Mouse (Mus musculus) retina, postnatal 7 days (tissue): ENCODE data around the gene Dlx6.

Experiments used
- DNase-seq: peaks from one replicate; pipeline ENCODE4 v3.0.0-alpha.2; 2012; ENCODE audit warnings: low read depth, low spot score

Gene Dlx6

DNA sequence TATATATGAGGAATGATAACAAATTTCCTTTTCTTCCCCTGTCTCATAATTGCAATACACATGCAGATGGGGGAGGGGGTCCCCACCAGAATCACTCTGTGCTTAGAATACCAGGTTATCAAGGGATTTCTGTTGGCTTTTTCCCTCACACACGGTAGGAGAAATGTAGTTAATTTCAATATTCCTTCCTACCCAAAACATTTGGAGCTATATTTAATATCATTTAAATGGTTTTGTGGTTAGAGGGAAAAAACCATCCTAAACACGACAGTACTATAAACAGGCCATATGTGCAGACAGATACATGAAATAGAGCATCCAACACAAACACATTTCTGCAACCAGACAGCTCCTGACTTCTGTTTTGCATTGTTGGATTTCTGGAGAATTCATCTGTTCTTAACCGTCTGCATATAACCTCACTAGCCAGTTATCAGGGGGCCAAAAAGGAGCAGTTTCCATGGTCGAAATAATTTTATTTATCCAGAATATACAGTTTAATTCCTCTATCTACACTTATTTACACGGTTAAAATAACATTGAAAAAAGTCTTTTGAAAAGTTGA, 14.3 kb downstream of the Dlx6 start:
- DNase-seq: no peak

DNA sequence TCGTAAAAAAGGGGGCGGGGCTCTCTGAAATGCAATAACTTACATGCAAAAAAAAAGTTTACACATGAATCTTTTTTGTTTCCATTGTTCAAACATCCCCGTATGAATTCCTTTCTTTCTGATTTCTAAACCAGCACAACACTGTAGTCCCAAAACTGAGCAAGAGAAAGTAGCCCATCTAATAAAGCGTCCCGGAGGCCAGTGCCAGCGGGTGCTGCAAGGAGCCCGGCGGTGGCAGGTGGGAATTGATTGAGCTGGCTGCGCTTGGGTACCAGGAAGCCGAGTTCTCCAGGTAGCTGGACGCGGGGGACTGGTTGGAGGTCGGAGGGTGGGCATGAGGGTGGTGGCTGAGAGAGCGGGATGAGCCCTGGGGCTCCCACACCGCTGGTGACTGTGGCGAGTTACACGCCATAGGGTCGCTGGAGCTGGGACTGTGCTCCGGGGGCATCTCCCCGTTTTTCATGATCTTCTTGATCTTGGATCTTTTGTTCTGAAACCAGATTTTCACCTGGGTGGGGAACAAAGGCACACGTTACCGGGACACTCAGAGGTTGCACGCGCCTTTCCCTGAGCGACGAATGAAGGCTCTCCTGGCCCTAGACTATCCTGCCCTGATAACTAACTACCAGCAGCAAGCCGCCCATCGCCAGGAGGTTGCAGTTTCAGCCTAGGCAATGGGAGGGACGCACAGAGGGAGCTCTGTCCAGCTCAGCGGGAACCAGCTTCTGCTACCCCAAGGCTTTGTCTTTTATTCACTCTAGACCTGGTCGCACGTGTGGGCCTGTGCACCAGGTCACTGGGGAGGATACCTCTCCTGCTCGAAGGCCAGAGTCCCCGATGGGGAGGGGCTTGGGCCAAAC, 15.1 kb downstream of the Dlx6 start:
- DNase-seq: no peak

DNA sequence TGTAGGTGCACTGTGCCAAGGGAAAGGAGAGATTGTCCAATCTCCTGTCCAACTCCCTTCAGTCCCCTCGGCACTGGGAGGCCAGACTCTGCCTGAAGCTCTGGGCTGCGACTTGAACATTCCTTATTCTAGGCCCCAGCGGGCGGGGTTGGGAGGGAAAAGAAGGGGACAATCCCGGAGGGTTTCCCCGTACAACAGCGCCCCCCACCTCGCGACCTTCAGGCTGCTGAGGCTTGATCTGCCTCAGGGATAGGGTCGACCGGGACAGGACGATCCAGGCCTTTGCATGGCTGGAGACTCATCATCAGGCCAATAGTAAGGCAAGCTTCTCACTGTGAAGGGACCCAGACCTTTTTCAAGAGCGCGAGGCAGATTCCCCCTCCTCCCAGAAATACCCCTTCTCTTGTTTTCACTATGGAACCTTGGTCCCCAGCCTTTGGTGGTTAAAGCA, 15.7 kb downstream of the Dlx6 start:
- DNase-seq: no peak

DNA sequence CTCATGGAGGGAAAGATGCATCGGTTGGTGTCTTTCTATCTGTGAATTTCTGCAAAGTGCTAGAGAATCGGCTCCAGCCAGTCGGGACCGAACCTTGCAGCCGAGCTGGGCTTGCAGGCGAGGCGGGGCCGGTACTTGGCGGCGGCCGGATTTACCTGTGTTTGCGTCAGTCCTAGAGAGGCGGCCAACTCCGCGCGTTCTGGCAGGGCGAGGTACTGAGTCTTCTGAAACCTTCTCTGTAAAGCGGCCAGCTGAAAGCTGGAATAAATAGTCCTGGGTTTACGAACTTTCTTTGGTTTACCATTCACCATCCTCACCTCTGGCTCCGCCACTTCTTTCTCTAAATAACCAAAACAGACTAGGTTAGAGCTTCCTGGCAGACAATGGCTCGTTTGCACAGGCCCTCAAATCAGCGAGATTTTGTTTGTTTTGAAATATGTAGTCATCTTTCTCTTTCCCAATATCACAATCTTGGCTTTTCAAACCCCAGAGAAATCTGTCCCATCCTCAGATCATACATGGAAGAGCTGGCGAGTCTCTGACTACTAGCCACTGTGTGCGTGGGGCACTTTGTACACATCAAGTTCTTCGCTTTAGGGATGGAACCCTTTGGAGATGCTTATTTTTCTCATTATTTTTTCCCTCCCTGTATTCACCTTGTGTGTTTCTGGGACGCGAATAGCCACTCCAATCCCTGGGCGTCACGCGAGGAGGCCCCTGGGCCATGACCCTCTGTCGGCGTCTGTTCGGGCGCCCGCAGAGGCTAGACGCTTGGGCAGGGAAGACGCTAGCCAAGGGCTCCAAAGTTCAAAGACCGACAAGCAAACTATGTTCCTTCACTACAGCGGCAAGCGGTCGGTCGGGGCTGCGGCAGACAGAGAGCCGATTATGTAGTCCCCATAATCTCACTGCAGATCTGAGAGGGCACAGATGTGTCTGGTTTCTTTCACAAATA, 16.5 kb downstream of the Dlx6 start:
- DNase-seq: no peak

DNA sequence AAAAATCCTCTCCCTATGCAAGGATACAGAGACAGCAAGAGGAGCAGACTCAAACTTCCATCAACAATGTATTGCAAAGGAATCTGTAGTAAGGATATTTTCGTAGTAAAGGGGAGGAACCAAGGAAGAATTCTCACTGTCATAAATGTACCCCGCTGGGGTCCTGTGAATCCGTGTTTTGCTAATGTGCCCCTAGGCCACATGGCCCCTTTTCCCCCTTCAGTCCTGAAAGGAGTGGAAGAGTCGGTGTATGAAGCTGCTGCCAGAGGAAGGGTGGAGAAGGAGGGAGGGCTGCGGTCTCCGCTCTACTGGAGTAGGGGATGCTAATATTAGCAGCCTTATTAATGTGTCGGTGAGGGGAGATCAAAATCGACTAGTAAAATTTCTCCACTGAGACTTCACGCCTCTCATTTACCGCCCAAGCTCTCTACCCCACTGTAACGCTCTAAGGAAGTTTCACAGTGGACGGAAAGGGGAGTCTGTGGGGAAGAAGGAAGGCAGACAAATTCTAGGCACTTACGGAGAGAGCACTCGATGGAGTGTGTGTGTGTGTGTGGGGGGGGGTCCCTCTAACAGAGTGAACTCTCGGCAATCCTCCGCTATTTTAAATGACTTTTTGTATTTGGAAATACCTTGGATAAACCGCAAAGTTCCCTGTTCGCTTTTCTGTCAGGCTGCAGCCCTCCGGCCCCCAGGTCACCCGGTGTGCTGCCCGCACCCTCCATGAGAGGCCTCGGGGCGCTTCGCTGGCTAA, 17.4 kb downstream of the Dlx6 start:
- no peak for DNase-seq

DNA sequence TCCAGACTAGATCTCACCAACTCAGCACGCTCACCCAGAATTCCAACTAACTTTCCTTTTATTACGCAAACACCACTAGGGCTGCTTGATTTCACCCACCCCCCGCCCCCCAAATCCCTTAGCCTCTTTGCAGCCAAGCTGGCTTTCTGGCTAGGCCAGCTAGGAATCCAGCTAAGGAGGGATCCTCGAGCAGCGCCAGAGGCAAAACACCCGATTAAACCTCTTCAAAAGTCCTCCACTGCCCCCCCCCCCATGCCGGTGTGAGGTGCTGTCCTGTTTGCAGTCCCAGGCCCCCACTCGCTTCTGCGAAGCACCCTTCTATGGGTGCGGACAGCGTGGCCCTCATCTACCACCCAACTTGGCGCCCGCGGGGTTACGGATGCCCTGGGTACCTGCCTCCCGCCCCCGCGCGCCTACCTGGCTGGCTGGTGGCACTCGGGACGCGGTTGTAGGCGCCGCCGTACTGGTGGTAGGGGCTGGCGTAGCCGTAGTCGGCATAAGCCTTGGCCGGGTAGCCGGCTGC, 18.0 kb downstream of the Dlx6 start:
- DNase-seq: no peak

DNA sequence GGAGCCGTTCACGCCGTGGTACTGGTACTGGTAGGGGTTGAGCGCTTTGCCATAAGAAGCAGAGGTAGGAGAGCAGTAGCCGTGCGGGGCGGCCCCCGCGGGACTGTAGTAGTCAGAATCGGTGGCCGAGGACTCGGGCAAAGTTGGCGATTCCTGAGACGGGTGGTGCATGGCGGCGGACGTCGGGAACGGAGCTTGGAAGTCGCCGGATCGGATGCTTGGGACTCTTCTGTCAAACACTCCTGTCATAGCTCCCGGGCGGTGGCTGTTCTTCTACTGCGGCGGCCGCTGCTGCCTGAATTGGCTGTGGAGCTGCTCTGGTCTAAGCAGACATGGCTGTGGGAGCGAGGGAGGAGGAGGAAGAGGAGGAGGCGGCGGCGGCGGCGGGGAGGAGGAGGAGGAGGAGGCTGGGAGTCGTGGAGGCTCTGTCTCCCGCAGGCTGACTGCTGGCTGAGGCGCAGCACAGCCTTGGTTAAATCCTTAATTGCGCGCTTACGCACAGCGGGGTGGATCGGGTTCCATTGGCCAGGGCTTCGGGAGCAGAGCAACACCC, 18.6 kb downstream of the Dlx6 start, which contains the start of gene Dlx5:
TSS of gene Dlx5 (minus strand) at position 448 of the 553 bp plus-strand sequence.
- DNase-seq: no peak

DNA sequence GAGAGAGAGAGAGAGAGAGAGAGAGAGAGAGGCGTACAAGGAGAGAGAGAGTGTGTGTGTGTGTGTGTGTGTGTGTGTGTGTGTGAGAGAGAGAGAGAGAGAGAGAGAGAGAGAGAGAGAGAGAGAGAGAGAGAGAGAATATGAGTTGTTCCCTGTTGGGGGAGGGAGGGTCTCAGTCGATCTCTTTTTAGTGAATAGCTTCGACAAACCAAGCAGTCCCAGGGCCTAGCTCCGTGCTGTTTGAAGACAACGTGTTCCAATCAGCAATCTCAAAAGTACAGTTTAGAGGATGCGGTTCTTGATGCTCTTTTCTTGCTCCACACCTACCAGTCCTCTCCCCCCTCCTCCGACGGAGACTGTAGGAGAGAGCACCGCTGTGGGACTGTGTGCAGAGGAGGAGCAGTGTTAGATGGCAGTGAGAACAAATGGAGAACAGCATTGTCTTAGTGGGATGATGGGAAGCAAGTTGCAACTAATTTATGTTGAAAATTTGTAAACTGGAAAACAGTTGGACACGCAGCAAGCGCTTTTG, 19.2 kb downstream of the Dlx6 start:
- DNase-seq: no peak

DNA sequence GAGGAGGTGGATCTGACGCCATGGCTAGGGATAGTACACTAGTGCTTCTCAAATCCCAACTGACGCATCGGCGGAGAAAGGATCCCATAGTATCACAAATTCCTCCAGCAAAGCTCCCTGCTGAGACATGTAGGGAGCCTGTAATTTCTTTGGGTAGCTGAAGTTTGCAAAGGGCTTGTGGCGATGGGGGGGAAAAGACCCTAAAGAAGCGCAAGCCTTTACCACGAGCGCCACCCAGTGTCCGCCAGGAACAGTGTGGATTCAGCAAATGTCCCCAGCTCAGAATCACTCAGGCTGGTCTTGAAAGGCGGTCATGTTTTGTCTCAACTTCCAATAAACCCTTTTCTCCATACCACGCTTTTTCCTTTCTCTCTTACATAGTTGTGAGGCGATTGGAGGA, 21.8 kb downstream of the Dlx6 start:
- DNase-seq: peak; percentile 42

DNA sequence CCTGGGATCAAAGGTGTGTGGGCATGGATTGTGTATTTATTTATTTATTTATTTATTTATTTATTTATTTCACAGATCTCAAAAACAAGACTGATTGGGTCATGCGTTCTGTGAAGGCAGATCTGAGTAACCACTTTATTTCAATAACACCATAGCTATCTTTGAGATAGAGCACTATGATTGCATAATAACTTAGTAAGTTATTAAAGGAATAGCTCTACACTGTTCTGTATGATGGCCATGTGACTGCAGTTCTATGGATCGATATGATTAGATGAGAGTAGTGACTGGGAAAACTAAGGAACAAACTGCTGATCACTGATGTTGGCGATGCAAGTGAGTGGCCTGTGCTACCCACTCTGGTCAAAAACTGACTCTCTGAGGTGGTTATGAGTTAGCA, 23.1 kb downstream of the Dlx6 start:
- no peak for DNase-seq

DNA sequence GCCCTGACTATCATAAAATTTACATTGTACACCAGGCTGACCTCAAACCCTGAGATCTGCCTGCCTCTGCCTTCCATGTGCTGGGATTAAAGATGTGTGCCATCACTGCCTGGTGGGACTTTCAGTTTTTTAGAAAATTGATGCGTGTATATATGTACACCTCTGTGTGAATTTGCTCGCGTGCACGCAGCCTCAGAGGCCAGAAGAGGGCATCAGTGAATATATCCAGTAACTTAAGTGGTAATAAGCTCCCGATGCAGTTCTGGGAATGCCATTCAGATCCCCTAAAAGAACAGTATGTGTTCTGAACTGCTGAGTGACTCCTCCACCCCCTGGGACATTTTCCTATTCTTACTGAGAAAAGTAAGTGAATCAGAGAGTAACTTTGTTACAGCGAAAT, 26.9 kb downstream of the Dlx6 start:
- DNase-seq: no peak

DNA sequence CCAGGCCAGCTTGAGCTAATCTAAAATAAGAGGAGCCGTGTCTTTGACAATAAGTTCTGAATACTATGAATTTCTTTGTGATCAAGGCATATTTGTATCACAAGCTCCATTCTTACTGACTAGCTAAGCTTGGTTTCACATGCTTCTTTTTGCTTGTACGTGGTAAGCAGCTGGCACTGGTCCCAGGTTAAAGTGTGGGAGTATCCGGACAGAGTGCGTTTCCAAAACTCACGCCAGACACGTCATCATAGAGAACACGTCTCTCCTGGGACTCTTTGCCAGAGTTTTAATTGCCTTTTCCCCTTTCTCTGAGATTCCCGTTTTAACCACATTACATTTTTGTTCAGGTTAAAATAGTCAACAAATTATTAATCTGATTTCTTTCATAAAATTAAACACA, 46.5 kb downstream of the Dlx6 start:
- no peak for DNase-seq

DNA sequence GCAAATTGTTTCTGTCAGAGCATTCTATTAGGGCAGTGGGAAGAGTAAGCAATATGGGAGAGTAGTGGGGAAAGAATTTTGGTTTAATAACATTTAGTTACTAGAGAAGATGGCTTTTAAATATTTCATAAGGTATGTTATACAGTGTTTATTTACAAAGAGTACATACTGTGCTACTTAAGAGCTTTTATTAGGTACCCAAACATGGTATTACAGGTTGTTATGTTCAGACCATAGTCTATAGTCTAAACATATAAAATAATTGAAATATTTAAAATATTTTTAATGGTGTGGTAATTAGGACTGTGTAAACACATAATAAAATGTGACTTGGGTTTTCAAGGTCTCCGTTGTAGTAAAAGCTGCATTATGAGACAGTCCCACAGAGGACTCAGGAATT, 51.2 kb downstream of the Dlx6 start:
- no peak for DNase-seq

DNA sequence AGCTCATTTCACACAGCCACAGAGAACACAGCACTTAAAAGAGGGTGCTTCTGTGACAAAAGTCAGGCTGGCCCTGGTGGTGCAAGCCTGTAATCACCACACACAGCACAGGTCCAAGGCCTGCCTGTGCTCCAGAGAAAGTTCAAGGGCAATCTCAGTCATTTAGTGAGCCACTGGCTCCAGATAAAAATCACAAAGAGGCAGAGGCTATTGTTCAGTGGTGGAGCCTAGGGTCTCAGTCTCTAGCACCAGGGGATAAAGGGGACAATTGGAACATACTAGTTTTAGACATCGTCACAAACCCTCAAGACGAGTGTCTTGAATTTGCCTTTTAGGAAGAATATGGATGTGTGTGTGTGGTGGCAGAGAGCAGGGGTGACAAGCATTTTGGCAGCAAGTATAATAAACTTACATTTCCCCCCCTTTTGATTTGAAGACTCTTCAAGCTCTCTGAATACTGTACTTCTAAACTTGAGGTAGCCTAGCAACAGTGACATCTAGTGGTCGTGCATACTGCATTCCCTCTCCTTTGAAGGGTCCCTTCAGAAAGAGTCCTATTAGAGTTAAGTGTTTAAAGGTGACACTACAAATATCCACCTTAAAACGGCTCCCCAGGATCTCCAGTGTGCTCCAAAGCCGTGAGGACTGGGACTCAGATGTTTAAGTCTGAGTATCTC, 51.9 kb downstream of the Dlx6 start:
- peak; percentile 28 for DNase-seq

DNA sequence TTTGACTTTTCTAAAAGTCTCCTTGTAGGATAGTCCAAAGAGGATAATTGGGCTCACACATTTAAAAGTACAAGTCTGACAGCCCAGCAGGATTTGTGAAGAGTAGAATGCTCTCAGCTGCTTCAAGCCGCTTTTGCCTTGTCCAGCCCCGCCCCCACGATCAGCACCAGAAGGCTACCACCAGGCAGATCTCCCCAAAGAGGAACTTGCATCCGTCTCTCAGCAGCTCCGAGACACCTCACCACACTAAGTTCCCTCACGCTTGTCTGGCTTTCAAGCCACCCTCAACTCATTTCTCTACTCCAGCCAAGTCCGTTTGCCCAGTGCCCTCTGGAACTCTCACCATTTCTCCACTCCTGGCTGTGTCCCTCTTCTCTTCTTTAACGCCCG, 52.4 kb downstream of the Dlx6 start:
- no peak for DNase-seq

DNA sequence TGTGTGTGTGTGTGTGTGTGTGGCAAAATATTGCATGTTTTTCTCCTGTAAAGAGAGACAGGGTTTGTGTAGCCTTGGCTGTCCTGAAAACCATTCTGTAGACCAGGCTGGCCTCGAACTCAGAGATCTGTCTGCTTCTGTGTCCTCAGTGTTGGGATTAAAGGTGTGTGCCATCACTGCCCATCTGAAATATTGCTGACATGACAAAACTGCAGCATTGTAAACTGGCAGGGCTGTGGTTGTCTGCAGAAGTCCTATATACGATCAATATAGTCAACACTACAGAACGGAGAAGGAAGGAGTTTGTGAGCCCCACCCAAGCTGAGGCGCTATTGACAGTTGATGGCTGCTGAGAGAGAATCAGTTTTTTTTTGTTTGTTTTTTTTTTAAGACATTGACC, 54.2 kb downstream of the Dlx6 start:
- no peak for DNase-seq
